Mouse (Mus musculus) ES-E14 (cell line): ENCODE data around the gene Tirap.

Source experiments
- CHD2 ChIP-seq: IDR thresholded peaks from 2 replicates; pipeline ENCODE4 v1.6.1; 2014; ENCODE audit warnings: mild to moderate bottlenecking, low read depth, low read length, inconsistent platforms
- ZC3H11A ChIP-seq: IDR thresholded peaks from 2 replicates; pipeline ENCODE4 v1.6.1; 2012; ENCODE audit warnings: low read depth, mild to moderate bottlenecking, inconsistent platforms, low read length, borderline replicate concordance

GRCm38 (mm10) chr9:35192983-35193542 lies 7.0 kb downstream of the Tirap start:
- TF ChIP-seq ZC3H11A: no peak
- TF ChIP-seq CHD2: no peak
